Mouse (Mus musculus): Measurements from ENCODE around the gene Mecom. TPM values are rescaled to one million over a fixed set of nuclear protein-coding genes. Genes with fewer than 3 reads are reported as not detected.

Gene Mecom
- total and polyA plus RNA-seq, 2 experiments from 2014 or later = 2.6 to 5.1 TPM

DNA sequence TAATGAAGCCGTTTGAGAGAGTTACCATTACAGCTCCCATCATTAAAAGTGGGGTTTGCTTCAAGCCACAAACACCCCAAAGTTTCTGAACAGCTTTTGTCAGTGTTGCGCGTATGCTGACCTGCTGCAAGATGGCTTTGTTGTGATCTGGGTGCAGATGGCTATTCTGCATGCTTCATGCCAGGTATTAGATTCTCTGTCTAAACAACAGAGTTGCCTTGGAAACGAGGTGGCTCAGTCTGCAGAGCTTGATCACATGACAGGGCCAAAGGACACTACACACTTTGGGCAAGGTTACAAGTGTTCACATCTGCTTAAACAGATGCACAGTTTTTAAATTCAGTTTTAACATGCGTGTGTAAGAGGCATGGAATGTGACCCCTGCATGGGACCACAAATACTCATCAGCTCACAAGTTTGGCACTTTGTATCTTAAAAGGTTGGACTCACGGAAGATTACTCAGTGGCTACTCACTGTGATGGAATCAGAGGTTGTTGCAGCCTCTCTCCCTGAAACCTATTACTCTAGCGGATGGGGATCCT, 390.6 kb downstream of the Mecom start:
- Histone ChIP-seq H3K27ac (ENCODE audit: low read depth, low read length) (no peak overlapping the region), H3K4me3 (ENCODE audit: low read depth, low read length) (no peak overlapping the region), H3K27me3 (ENCODE audit: insufficient read depth, low read length) (no peaks in the 10 kb centered on the region), H3K4me2 (ENCODE audit: low read depth, low read length, poor library complexity, severe bottlenecking) (no peak overlapping the region), H3K9me3 (ENCODE audit: low read length) (no peaks in the 10 kb centered on the region), H3K36me3 (ENCODE audit: insufficient read depth, low read length) (no peaks in the 10 kb centered on the region), H3K4me1 (ENCODE audit: insufficient read depth, low read length) (no peaks in the 10 kb centered on the region), H3K9ac (replicated peaks; ENCODE audit: low read length, poor library complexity, severe bottlenecking) (no peak overlapping the region)
- ATAC-seq (ENCODE audit: low FRiP score) (no peak), DNase-seq (ENCODE audit: low spot score) (peak; percentile 26)
- TF ChIP-seq CTCF (IDR thresholded peaks at IDR 0.05) = no peak
- 71% methylated on average over 7 of the region's 7 CpGs for WGBS

DNA sequence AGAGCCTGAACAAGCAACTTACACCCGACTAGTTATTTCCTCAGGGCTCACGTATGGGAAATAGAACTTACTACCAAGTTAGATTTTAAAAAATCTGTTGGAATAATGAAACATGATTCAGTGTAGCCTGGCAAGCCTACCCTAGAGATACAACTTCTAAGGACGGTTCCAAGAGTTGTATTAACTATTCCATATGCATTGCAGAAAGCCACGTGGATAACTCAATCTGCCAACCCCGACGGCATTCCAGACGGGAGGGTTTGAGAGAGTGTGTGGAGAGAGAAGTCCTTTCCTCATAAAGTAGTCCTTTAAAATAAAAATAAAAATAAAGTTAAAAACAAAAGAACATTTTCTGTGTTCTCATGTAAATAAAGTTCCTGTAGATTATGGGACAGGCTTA, 393.4 kb downstream of the Mecom start:
- Histone ChIP-seq H3K9me3 (ENCODE audit: low read length) (no peaks in the 10 kb centered on the region), H3K4me2 (ENCODE audit: low read depth, low read length, poor library complexity, severe bottlenecking) (no peak overlapping the region), H3K9ac (replicated peaks; ENCODE audit: low read length, poor library complexity, severe bottlenecking) (no peak overlapping the region), H3K4me1 (ENCODE audit: insufficient read depth, low read length) (no peaks in the 10 kb centered on the region), H3K36me3 (ENCODE audit: insufficient read depth, low read length) (no peaks in the 10 kb centered on the region), H3K27ac (ENCODE audit: low read depth, low read length) (no peak overlapping the region), H3K27me3 (ENCODE audit: insufficient read depth, low read length) (no peaks in the 10 kb centered on the region), H3K4me3 (ENCODE audit: low read depth, low read length) (no peak overlapping the region)
- DNase-seq (ENCODE audit: low spot score) (no peak), ATAC-seq (ENCODE audit: low FRiP score) (no peak)
- no peak for TF ChIP-seq CTCF (IDR thresholded peaks at IDR 0.05)
- WGBS = 78% methylated on average over 7 of the region's 7 CpGs

DNA sequence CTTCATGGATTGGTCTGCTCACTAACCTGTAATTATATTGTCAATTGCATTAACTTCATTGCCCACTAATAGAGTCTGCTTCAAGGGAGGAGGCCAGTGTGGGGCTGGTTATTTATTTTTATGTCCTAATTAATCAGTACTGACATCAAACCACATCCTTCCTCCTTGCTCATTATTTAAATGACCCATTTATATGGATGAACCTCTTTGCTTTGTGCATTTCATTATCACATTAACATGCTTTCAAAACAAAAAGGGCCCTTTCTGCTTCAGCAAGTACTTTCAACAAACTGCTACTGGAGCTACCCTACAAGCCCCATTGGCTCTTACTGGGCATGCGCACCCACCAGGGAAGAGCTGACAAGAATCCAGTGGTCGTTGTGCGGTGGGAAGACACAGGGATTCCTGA, 393.9 kb downstream of the Mecom start:
- H3K27ac ChIP-seq (ENCODE audit: low read depth, low read length) = no peak overlapping the region
- ATAC-seq (ENCODE audit: low FRiP score) = no peak
- TF ChIP-seq CTCF (IDR thresholded peaks at IDR 0.05) = no peak
- H3K36me3 ChIP-seq (ENCODE audit: insufficient read depth, low read length) = no peaks in the 10 kb centered on the region
- no peak overlapping the region for H3K9ac ChIP-seq (replicated peaks; ENCODE audit: low read length, poor library complexity, severe bottlenecking)
- H3K9me3 ChIP-seq (ENCODE audit: low read length) = no peaks in the 10 kb centered on the region
- H3K4me2 ChIP-seq (ENCODE audit: low read depth, low read length, poor library complexity, severe bottlenecking) = no peak overlapping the region
- H3K4me3 ChIP-seq (ENCODE audit: low read depth, low read length) = no peak overlapping the region
- H3K27me3 ChIP-seq (ENCODE audit: insufficient read depth, low read length) = no peaks in the 10 kb centered on the region
- no peaks in the 10 kb centered on the region for H3K4me1 ChIP-seq (ENCODE audit: insufficient read depth, low read length)
- WGBS = 44% methylated on average over 3 of the region's 3 CpGs
- peak; percentile 12 for DNase-seq (ENCODE audit: low spot score)

DNA sequence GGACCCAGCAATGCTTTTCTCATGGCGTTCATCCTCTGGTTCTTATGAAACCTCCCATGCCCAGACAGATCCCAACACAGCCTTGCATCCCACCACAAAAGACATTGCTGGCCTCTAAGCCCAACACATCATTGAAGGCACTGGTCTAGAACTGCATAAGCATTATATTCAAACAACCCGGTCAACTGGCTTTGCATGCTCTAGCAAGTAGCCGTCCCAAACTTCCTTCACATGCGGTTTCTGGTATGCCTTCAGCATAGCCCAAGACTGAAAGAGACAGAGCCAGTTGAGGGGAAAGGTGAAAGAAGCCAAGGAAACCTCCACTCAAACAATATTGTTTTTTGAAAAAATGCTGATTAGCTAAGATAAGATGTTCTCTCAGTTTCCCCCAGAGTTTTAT, 397.7 kb downstream of the Mecom start:
- TF ChIP-seq CTCF (IDR thresholded peaks at IDR 0.05) = no peak
- Histone ChIP-seq H3K4me1 (ENCODE audit: insufficient read depth, low read length) (no peaks in the 10 kb centered on the region), H3K27me3 (ENCODE audit: insufficient read depth, low read length) (no peaks in the 10 kb centered on the region), H3K4me2 (ENCODE audit: low read depth, low read length, poor library complexity, severe bottlenecking) (no peak overlapping the region), H3K27ac (ENCODE audit: low read depth, low read length) (no peak overlapping the region), H3K9ac (replicated peaks; ENCODE audit: low read length, poor library complexity, severe bottlenecking) (no peak overlapping the region), H3K4me3 (ENCODE audit: low read depth, low read length) (no peak overlapping the region), H3K9me3 (ENCODE audit: low read length) (no peaks in the 10 kb centered on the region), H3K36me3 (ENCODE audit: insufficient read depth, low read length) (no peaks in the 10 kb centered on the region)
- 89% methylated on average over 4 of the region's 4 CpGs for WGBS
- ATAC-seq (ENCODE audit: low FRiP score) (no peak), DNase-seq (ENCODE audit: low spot score) (no peak)

DNA sequence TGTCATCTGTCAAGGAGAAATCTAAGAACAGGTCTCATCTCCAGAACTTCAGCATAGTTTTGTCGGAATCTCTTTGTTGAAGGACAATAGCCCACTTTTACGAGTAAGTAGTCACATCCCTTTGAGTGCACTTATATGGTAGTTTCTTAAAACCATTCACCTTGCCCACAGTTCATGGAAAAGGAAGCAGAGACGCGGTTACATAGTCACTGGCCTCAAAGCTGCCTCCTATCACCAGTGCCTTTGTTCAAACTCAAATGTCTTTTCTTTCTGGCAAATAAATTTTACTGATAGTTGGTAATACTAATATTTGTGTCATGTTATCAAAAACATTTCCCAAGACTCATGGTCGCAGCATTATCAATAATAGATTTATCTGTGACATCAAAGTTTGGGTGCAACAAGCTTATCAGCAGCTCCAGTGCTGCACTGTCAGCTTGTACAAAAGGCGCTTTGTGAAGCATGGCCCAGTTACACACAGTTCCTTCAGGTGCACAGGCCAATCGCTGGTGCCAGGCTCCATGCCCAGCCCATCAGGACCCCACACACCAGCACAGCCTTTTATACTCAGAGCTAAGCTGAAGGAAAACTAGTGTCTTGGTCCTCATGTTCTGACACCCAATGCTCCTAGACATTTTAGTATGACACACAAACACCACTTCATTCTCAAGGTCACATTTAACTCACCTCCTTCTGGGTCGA, 399.3 kb downstream of the Mecom start:
- DNase-seq (ENCODE audit: low spot score) = no peak
- no peak for TF ChIP-seq CTCF (IDR thresholded peaks at IDR 0.05)
- H3K9me3 ChIP-seq (ENCODE audit: low read length) = no peaks in the 10 kb centered on the region
- H3K4me3 ChIP-seq (ENCODE audit: low read depth, low read length) = no peak overlapping the region
- WGBS = 89% methylated on average over 8 of the region's 8 CpGs
- H3K4me1 ChIP-seq (ENCODE audit: insufficient read depth, low read length) = no peaks in the 10 kb centered on the region
- no peaks in the 10 kb centered on the region for H3K27me3 ChIP-seq (ENCODE audit: insufficient read depth, low read length)
- no peak overlapping the region for H3K9ac ChIP-seq (replicated peaks; ENCODE audit: low read length, poor library complexity, severe bottlenecking)
- H3K36me3 ChIP-seq (ENCODE audit: insufficient read depth, low read length) = no peaks in the 10 kb centered on the region
- no peak for ATAC-seq (ENCODE audit: low FRiP score)
- no peak overlapping the region for H3K4me2 ChIP-seq (ENCODE audit: low read depth, low read length, poor library complexity, severe bottlenecking)
- H3K27ac ChIP-seq (ENCODE audit: low read depth, low read length) = no peak overlapping the region

DNA sequence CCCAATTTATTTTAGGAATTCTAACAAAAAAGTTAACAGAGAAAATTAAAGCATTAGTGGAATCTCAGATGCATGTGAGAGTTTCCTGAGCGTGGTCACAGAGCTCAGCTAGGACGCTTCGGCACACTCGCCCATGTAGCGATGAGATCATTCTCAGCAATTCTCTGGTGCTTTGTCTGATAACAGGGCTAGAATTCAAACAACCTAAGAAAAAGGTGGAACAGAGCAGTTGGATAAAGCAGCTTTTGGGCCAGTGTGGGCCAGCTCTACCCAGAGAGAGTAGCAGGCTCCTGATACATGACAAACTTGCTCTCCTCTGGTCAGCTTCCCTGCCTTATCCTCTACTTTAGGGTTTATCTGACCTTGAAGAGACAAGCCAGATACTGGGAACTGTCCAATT, 402.8 kb downstream of the Mecom start:
- H3K4me2 ChIP-seq (ENCODE audit: low read depth, low read length, poor library complexity, severe bottlenecking) = no peak overlapping the region
- no peak overlapping the region for H3K4me3 ChIP-seq (ENCODE audit: low read depth, low read length)
- H3K9ac ChIP-seq (replicated peaks; ENCODE audit: low read length, poor library complexity, severe bottlenecking) = no peak overlapping the region
- 85% methylated on average over 5 of the region's 5 CpGs for WGBS
- DNase-seq (ENCODE audit: low spot score) = no peak
- no peaks in the 10 kb centered on the region for H3K9me3 ChIP-seq (ENCODE audit: low read length)
- no peak for ATAC-seq (ENCODE audit: low FRiP score)
- H3K27ac ChIP-seq (ENCODE audit: low read depth, low read length) = no peak overlapping the region
- TF ChIP-seq CTCF (IDR thresholded peaks at IDR 0.05) = no peak
- no peaks in the 10 kb centered on the region for H3K27me3 ChIP-seq (ENCODE audit: insufficient read depth, low read length)
- H3K36me3 ChIP-seq (ENCODE audit: insufficient read depth, low read length) = no peaks in the 10 kb centered on the region
- H3K4me1 ChIP-seq (ENCODE audit: insufficient read depth, low read length) = no peaks in the 10 kb centered on the region

Data from midbrain, postnatal 0 days (tissue).